ENCODE assay signal across 9 mouse cellular contexts in genomic region chr3:156643710-156644363, GRCm38 (mm10).
DNase-seq lines count a peak whose midpoint lies in the region; ATAC-seq and TF ChIP-seq lines count a peak whose summit lies in the region.
"Had no signal": no experiment of that assay in that cellular context is flagged by ENCODE, and none has a peak within 500 bp of the region (broad histone marks: within the 10 kb centered on the region; RNA-seq: fewer than 3 reads in every experiment).

No protein-coding gene starts in this region.

- H3K36me3 ChIP-seq in midbrain, embryonic 10.5 days = no peaks in the 10 kb centered on the region
- no peaks in the 10 kb centered on the region for H3K36me3 ChIP-seq in midbrain, embryonic 15.5 days (replicated peaks)
- no peaks in the 10 kb centered on the region for H3K36me3 ChIP-seq in liver, postnatal 0 days (replicated peaks; ENCODE audit: insufficient read depth, low read length)

- H3K4me2 ChIP-seq in midbrain, embryonic 15.5 days = no peak overlapping the region
- no peak overlapping the region for H3K4me2 ChIP-seq in liver, postnatal 0 days (ENCODE audit: low read depth, low read length)

- H3K27me3 ChIP-seq in midbrain, embryonic 10.5 days (ENCODE audit: low read depth, poor library complexity, severe bottlenecking) = no peaks in the 10 kb centered on the region
- H3K27me3 ChIP-seq in midbrain, embryonic 15.5 days (replicated peaks) = no peaks in the 10 kb centered on the region
- H3K27me3 ChIP-seq in liver, postnatal 0 days (ENCODE audit: insufficient read depth, low read length) = no peaks in the 10 kb centered on the region

- TF ChIP-seq CTCF in liver, postnatal 0 days (IDR thresholded peaks at IDR 0.05; ENCODE audit: low read depth) = peak; percentile 63

- H3K9me3 ChIP-seq in midbrain, embryonic 10.5 days (replicated peaks) = no peaks in the 10 kb centered on the region
- no peaks in the 10 kb centered on the region for H3K9me3 ChIP-seq in midbrain, embryonic 15.5 days
- H3K9me3 ChIP-seq in liver, postnatal 0 days (ENCODE audit: low read length) = no peaks in the 10 kb centered on the region

- DNase-seq in cerebellum, adult 9-10 months = peak; percentile 58
- no peak for DNase-seq in cerebellum, adult 9-11 months
- DNase-seq in midbrain, embryonic 10.5 days (ENCODE audit: low spot score) = peak; percentile 25
- DNase-seq in adrenal gland, postnatal 36 days = peak; percentile 4 to 48
- DNase-seq in heart, postnatal 4 days = peak; percentile 52
- DNase-seq in liver, postnatal 0 days = peak; percentile 18
- no peak for DNase-seq in yolk sac, embryonic 10.5 days (ENCODE audit: low spot score)

- WGBS in midbrain, embryonic 10.5 days = 89% methylated on average over 3 of the region's 3 CpGs
- WGBS in midbrain, embryonic 15.5 days = 81% methylated on average over 3 of the region's 3 CpGs
- WGBS in liver, postnatal 0 days (ENCODE audit: insufficient replicate concordance) = 77% methylated on average over 3 of the region's 3 CpGs

- H3K4me1 ChIP-seq in midbrain, embryonic 10.5 days = no peaks in the 10 kb centered on the region
- peaks cover 2% of the 10 kb centered on the region; the same call in 1 of the 2 replicates for H3K4me1 ChIP-seq in midbrain, embryonic 15.5 days
- H3K4me1 ChIP-seq in liver, postnatal 0 days (ENCODE audit: insufficient read depth) = no peaks in the 10 kb centered on the region

- TF ChIP-seq EP300 in liver, postnatal 0 days (IDR thresholded peaks at IDR 0.05; ENCODE audit: low read depth) = no peak

- no peak overlapping the region for H3K9ac ChIP-seq in midbrain, embryonic 15.5 days
- H3K9ac ChIP-seq in liver, postnatal 0 days (replicated peaks) = no peak overlapping the region

- ATAC-seq in midbrain, embryonic 15.5 days (replicated peaks) = no peak
- no peak for ATAC-seq in liver, postnatal 0 days

- no peak overlapping the region for H3K27ac ChIP-seq in midbrain, embryonic 10.5 days (replicated peaks)
- no peak overlapping the region for H3K27ac ChIP-seq in midbrain, embryonic 15.5 days
- no peak overlapping the region for H3K27ac ChIP-seq in liver, postnatal 0 days (ENCODE audit: low read depth)
- H3K27ac ChIP-seq: macrophage had no signal

- no peak overlapping the region for H3K4me3 ChIP-seq in midbrain, embryonic 10.5 days
- no peak overlapping the region for H3K4me3 ChIP-seq in midbrain, embryonic 15.5 days
- H3K4me3 ChIP-seq in liver, postnatal 0 days (ENCODE audit: low read depth, low read length) = no peak overlapping the region

Comparison
In these comparisons a context has a peak if more than half of its experiments do, and no peak if none do; other contexts are left out.
1. DNase-seq: peak in cerebellum, adult 9-10 months (single experiment), midbrain, embryonic 10.5 days (single experiment), adrenal gland, postnatal 36 days (2 of 2), heart, postnatal 4 days (single experiment) and liver, postnatal 0 days (single experiment); none in cerebellum, adult 9-11 months (single experiment) and yolk sac, embryonic 10.5 days (single experiment).